Mouse (Mus musculus) cerebellum, adult 2 months (tissue): Measurements from ENCODE around the gene Ldb2. TPM values are rescaled to one million over a fixed set of nuclear protein-coding genes. Genes with fewer than 3 reads are reported as not detected.

Experiments used
- DNase-seq, 2 experiments: peaks; one replicate each; pipeline ENCODE4 v3.0.0; 2021
- H3K27ac ChIP-seq: fragments of 200-500 bp; 2 replicates; pipeline ENCODE4 v1.5.1; 2012; ENCODE audit warnings: low read length, control low read depth, inconsistent platforms; ENCODE audit not compliant: insufficient read depth
- H3K27me3 ChIP-seq: fragments of 200-500 bp; 2 replicates; pipeline ENCODE4 v1.6.1; 2012; ENCODE audit warnings: inconsistent platforms, mild to moderate bottlenecking, low read length, moderate library complexity; ENCODE audit not compliant: control insufficient read depth, insufficient read depth
- H3K4me1 ChIP-seq: fragments of 200-500 bp; 2 replicates; pipeline ENCODE4 v1.6.1; 2011; ENCODE audit warnings: low read length; ENCODE audit not compliant: control insufficient read depth, insufficient read depth
- H3K4me3 ChIP-seq: fragments of 200-500 bp; replicated peaks from 2 replicates; pipeline ENCODE3; 2011; ENCODE audit warnings: mild to moderate bottlenecking, low read depth, low read length, control low read depth; ENCODE audit not compliant: insufficient read depth
- CTCF ChIP-seq: fragments of 200-500 bp; IDR thresholded peaks from 2 replicates; pipeline ENCODE4 v1.5.1; 2011; ENCODE audit warnings: low read depth, mild to moderate bottlenecking, control low read depth, low read length, moderate library complexity, borderline replicate concordance; ENCODE audit not compliant: insufficient read depth
- POLR2A ChIP-seq: fragments of 200-500 bp; IDR thresholded peaks from 2 replicates; pipeline ENCODE4 v1.6.1; 2011; ENCODE audit warnings: low read length, control low read depth, borderline replicate concordance; ENCODE audit not compliant: insufficient read depth
- WGBS: fragments of 180-500 bp; shearing (Covaris S2); methylation state at CpG from one replicate; pipeline ENCODE4 v1.1.7; 2018; 5-methylcytosine and 5-hydroxymethylcytosine counted together
- polyA plus RNA-seq: library from polyadenylated mRNA; depleted of rRNA; stranded (reverse); fragments of >200 nt; gene quantifications from 2 replicates; pipeline ENCODE4 v1.2.3, GENCODE M21; 2012

Gene Ldb2
- polyA plus RNA-seq, 1 experiment: 12.6 TPM

DNA sequence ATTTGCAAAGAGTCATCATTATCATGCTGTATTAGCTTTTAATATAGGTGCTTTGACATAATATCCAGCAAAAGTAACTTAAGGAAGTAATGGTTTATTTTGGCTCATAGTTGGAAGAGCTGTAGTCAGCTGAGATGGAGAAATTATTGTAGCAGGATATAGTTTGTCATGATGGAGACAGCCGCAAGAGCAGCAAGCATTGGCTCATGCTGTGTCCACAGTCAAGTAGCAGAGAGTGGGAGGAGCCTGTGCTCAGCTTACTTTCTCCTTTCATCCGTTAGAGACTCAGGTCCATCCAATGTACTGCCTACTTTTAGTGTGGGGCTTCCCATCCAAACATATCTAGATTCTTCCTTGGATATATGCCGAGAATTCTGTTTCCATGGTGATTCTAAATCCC is 208.7 kb downstream of the Ldb2 start:
- 53% methylated on average over 3 of the region's 3 CpGs for WGBS
- no peak overlapping the region for H3K27ac ChIP-seq
- DNase-seq: no peak

DNA sequence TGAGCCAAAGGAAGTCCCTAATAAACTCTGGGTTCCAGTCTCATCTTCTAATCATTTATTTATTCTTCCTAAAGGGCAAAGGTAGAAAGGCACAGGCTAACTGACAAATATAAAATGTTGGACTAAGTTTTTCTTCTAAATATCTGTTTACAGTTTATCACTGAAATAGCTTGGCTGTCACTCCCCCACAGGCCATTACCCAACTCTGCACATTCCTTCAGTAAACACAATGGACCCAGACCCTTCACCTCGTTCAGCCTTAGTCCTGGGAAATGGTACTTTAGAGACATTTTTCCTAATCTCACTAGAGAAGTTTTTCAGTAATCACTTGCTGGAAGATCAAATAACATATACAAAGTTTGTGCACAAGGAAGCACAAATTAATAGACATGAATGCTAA is 210.2 kb downstream of the Ldb2 start:
- TF ChIP-seq CTCF: no peak
- no peak for TF ChIP-seq POLR2A
- H3K27ac ChIP-seq: no peak overlapping the region
- no peaks in the 10 kb centered on the region for H3K27me3 ChIP-seq
- no peaks in the 10 kb centered on the region for H3K4me1 ChIP-seq
- no peak overlapping the region for H3K4me3 ChIP-seq
- no peak for DNase-seq
- WGBS: 66% methylated on average over 1 of the region's 1 CpGs

More for the DNA sequence above, 208.7 kb downstream of the Ldb2 start:
- Histone ChIP-seq H3K4me3 (no peak overlapping the region), H3K27me3 (no peaks in the 10 kb centered on the region), H3K4me1 (no peaks in the 10 kb centered on the region)
- TF ChIP-seq CTCF (no peak), POLR2A (no peak)

DNA sequence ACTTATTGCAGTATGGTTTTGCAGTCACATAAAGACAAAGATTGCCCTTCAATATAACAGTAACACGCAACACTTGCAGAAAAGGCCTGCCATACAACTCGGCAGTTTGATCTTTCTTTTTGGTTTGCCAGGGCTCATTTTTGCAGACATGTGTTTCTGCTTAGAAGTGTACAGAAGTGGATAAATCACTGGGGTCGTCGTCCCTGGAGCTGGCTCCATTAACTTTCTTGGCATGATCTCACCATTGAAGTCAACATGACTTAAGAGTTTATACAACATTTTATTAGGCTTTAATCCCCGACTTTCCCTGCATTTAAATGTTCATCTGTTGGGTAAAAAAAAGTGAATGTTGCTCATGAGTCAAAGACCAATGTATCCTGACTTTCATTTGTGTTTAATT is 212.9 kb downstream of the Ldb2 start:
- no peak for DNase-seq
- TF ChIP-seq CTCF (no peak), POLR2A (no peak)
- Histone ChIP-seq H3K4me3 (no peak overlapping the region), H3K27ac (no peak overlapping the region), H3K4me1 (no peaks in the 10 kb centered on the region), H3K27me3 (no peaks in the 10 kb centered on the region)
- WGBS: 39% methylated on average over 5 of the region's 5 CpGs

DNA sequence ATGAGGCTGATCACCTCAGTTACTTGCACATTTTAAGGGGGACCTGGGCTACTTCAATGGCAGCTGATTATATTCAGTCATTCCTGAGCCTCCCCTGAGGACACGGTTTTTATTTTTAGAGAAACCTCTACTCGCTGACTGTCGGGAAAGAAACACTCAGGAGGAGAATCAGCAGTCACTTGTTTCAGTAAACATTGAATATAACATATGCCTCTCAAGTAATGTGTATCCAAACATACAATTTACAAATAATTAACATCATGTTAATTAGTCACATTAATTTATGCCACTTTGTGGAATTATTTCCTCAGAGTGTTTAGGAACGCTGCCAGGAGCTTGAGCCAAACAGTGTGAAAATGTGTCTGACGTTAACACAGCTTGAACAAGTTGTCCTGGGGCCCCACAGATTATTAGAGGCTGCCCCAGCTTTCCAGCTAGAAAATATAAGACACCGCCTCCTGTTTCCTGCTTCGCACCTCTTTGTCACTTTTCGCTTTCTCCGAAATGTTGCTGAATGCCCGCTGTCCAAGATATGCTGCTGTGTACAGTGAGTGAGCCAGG is 219.5 kb downstream of the Ldb2 start:
- no peak for DNase-seq
- no peaks in the 10 kb centered on the region; the same call in 1 of the 2 replicates for H3K27me3 ChIP-seq

DNA sequence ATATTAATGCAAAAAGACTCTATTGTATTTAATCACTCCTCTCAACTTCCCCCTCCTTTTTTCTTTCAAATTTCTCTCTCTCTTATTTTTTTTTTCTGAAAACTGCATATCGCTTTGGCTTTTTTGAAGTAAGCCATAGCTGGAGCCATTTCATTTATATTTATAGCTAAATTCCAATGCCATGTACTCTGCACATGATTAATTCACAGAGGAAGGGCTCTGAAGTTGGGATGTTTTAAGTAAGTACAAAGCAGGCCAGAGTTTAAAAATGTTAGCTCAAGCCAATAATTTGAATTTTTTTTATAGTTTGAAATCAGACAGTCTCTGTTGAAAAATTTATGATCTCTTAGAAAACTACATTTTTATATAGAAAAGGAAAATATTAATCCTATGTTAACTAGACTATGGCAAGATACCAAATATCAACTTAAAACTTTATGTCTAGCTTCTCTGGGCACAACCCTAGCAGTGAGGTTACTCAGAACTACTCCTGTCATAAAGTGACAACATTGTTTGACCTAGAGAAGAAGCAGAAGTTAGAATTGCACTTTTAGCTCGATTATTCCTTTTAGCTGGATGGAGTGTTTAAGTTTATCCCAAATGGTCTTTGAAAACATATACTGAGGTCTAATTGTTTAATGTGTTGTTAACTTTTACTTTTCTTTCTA is 222.7 kb downstream of the Ldb2 start:
- H3K4me3 ChIP-seq: no peak overlapping the region
- DNase-seq: no peak
- H3K27me3 ChIP-seq: no peaks in the 10 kb centered on the region; the same call in 1 of the 2 replicates
- WGBS: 83% methylated on average over 2 of the region's 2 CpGs
- H3K27ac ChIP-seq: no peak overlapping the region
- H3K4me1 ChIP-seq: no peaks in the 10 kb centered on the region
- TF ChIP-seq CTCF (no peak), POLR2A (no peak)

More for the DNA sequence above, 219.5 kb downstream of the Ldb2 start:
- H3K4me3 ChIP-seq: no peak overlapping the region
- WGBS: 6% methylated on average over 10 of the region's 10 CpGs
- no peaks in the 10 kb centered on the region for H3K4me1 ChIP-seq
- H3K27ac ChIP-seq: no peak overlapping the region
- TF ChIP-seq POLR2A (no peak), CTCF (no peak)

DNA sequence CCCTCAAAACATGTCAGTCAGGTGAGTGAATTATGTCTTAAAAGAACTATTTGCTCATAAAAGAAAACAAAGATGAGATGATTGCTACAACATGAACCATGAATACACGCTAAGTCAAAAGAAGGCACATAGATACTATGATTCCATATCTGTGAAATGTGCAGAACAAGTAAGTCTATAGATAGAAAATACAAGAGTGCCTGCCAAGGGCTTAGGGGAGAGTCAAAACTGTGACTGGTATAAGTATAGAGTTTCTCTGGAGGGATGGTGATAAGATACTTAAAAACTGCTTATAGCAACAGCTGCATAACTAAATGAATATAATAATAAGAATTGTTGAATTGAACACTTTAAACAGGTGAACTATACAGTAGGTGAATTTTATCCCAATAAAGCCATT is 224.8 kb downstream of the Ldb2 start:
- DNase-seq: no peak
- Histone ChIP-seq H3K4me1 (no peaks in the 10 kb centered on the region), H3K27me3 (no peaks in the 10 kb centered on the region; the same call in 1 of the 2 replicates), H3K4me3 (no peak overlapping the region), H3K27ac (no peak overlapping the region)
- WGBS: 97% methylated on average over 1 of the region's 1 CpGs
- TF ChIP-seq POLR2A (no peak), CTCF (no peak)

DNA sequence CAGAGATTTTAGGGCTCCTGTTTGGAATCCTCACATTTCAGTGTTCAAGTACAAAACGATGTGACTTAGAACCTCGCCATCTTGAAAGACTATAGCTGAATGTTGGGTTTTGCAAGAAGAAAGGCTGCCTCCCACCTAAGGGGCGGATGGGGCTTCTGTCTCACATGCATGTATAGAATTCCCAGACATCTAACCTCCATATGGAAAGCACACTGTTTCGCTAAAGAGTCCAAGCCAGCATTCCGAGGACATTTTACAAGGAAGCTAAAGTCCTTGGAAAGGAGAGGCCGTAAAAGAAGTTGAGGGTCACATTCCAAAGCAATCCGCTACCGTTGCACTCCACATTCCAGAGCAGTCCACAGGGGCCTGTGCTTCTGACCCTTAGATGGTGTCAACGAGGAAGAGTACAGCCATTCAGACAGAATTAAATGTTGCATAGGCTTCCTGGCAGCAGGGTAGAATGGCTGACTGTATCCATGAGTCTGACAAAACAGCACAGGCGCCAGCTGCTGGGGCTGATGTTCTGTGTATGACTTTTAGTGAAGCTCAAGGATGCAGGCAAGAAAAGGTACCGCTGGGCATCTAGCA is 245.6 kb downstream of the Ldb2 start:
- no peaks in the 10 kb centered on the region for H3K27me3 ChIP-seq
- H3K4me1 ChIP-seq: no peaks in the 10 kb centered on the region
- no peak for DNase-seq
- H3K27ac ChIP-seq: no peak overlapping the region
- H3K4me3 ChIP-seq: no peak overlapping the region
- no peak for TF ChIP-seq CTCF
- no peak for TF ChIP-seq POLR2A
- 92% methylated on average over 11 of the region's 11 CpGs for WGBS

DNA sequence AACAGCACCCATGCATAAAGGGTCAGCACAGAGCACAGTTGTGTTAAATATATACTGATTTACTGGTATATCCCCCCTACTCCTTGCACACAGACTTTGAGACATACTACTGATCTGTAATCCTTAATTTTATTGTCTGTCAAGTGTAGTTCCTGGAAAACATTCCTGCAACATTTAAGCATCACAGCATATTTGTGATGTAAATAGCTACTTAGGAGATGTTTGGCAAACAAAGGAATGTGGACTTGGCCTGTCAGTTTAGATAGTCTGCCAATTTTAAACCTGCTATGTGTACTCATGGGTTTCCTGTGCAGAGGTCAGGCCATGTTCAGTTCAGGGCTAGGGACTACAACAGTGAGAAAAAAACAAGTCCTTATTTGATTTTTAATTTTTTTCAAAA is 246.3 kb downstream of the Ldb2 start:
- H3K27me3 ChIP-seq: no peaks in the 10 kb centered on the region
- TF ChIP-seq CTCF (no peak), POLR2A (no peak)
- H3K4me1 ChIP-seq: no peaks in the 10 kb centered on the region
- no peak overlapping the region for H3K4me3 ChIP-seq
- no peak overlapping the region for H3K27ac ChIP-seq
- DNase-seq: no peak
